Mouse (Mus musculus) inflammation-experienced regulatory T-cells, adult 6 months (primary cell): Measurements from ENCODE around the gene Rars. TPM values are rescaled to one million over a fixed set of nuclear protein-coding genes. Genes with fewer than 3 reads are reported as not detected.
"Not testable (repeated sequence)": the region's sequence is repeated elsewhere in the genome, so short reads cannot be mapped to it uniquely, and the experiment has no call there.

ENCODE experiments used
- ATAC-seq: one replicate; pipeline ENCODE4 v1.8.0; 2017
- polyA plus RNA-seq, 3 experiments: library from polyadenylated mRNA; unstranded; fragments of 100-300 nt; shearing (Covaris generic); gene quantifications; one replicate each; pipeline ENCODE4 v1.2.1; 2017

Gene Rars
- polyA plus RNA-seq = 10 to 100 TPM; 66.5 to 81.2 (median 71.4) TPM

DNA sequence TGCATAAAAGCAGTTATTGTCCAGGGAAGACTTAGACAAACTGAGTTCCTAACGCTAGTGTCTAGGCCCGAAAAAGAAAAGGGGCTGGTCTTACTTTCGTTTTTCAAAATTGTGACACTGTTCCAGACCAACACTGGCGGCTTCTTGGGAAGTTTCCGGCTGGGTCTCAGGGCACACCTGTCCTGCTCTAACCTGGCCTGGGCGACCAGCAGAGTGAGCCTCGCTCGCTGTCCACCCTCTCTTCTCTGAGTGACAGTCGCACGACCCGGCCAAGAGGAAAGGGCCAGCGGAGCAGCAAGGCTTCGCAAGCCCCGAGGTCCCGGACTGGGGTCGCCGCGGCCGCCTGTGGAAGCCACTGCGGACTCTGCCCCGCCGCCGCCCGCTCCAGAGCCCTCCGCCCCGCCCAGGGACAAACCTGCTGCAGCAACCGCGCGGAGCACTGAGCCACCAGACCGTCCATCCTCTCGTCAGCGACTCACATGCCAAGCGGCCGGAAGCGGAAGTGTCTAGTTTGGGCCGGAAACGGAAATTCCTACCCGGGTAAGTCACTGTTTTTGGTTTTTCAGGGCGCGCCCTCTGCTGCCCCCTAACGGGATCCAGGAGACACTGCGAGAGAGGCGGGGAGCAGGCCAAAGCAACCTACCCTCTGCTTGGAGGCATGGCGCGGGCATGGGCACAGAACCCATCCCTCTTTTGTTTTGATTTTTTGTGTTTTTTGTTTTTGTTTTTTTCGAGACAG is at the start of gene Rars:
Rars (minus strand) TSS at position 485 of the 739 bp plus-strand sequence.
- ATAC-seq = peak; percentile 97

DNA sequence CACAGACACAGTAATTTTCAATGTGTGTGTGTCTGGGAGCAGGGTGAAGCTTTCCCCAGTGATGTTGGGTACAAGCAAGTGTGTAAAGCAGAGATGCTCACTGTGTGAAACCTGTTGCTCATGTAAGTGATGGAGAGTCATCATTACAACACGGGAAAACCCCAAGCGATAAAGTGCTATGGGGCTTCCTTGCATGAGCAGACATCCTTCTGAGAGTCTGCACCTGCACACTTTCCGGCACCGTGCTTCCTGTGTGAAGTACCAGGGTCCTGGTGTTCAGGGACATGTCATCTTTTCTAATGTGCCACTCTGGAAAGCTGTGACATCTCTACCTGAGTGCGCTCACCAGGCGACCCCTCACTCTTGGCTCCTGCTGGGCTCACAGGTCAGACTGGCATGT is 48.5 kb upstream of the Rars start:
- ATAC-seq = no peak

DNA sequence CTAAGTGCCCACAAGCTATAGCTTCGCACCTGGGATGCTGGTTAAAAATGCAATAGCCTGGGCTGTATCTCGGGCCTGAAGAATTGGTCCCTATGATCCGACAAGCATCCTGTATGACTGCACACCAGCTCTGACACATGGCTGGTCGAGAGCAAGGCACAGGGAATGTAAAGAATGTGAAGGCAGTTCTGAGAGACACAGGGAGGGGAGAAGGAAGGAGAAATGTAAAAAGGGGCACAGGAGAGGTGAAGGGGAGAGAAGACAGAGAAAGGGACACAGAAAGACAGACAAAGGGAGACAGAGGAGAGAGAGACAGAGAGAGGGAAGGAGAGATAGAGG is 44.2 kb upstream of the Rars start:
- ATAC-seq = no peak

DNA sequence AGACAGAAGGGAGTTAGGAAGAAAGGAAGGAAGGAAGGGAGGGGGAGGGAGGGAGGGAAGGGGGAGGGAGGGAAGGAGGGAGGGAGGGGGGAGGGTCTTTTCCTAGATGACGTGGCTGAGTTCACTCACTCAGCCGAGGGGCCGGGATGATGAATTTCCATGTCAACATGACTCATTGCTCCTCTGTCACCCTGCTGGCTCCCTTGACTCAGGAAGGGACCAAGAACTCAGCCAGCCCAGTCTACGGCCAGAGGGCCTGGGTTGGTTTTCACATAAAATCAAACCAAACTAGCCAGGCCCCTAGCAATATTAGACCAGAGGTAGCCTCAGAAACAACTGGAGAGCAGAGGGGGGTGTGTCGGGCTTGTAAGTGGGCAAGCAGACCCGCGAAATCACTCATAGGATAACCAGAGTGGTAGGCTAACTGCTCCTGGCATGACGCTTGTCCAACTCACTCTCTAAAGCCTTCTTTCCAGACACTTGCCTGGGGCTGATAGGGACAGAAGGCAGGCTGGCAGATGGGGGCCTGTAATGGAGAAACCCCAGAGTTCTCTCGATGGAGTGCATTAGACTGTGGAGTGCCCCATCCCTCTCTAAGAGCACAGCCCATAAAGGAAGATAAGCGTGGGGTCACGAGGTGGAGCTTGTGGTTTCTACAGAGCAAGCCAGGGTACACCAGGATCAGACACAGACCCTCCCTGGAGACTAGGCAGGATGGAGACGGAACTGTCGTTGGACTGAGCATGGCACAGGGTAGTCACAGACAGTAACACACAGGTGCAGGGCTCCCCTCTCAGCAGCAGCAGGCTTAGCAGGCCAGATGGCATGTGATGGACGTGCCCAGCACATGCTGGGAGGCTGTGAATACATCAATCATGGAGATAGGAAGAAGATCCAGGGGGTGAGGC is 43.6 kb upstream of the Rars start:
- ATAC-seq = no peak

DNA sequence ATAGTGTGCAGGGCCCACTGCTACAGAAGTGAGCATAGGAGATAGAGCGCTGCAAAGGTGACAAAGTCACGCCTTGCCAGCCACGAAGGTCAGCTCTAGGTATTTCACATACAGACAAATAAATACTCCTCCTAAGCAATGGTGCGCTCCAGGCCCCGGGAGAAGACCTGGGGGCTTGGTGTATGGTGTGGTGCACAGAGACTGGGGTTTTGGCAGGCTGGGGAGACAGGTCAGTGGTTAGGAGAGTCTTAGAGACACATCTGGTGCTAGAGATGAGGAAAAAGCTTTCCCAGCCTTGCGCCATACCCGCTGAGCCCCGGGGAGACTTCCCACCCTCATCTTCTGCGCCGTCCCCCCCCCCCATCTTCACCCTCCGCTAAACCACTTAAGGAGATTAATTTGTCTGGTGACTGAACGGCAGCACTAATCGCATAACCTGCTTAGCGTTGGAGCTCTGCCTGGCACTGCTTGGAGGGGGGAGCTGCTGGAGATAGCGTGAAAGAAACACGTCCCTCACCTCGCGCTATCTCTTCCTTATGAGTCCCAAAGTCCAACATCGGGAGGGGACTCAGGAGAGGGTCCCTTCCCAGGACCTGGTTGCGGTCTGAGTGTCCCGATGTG is 39.4 kb upstream of the Rars start:
- ATAC-seq = no peak

DNA sequence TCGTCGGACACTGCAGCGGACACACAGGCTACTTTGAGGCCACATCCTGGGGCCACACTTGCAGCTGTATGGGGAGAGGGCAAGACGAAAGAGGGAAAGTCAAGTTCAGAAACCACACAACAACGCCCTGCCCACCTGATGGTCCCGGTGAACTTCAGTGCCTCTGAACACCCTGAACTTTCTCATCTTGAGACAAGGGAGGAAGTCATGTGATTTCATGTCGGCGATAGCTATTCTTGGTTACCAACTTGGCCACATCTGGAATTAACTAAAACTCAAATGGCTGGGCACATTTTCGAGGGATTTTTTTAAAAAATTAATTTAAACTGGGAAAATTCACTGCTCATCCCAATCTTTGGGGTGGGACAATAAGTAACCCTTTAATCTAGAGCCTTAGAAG is 36.7 kb upstream of the Rars start:
- ATAC-seq = no peak

DNA sequence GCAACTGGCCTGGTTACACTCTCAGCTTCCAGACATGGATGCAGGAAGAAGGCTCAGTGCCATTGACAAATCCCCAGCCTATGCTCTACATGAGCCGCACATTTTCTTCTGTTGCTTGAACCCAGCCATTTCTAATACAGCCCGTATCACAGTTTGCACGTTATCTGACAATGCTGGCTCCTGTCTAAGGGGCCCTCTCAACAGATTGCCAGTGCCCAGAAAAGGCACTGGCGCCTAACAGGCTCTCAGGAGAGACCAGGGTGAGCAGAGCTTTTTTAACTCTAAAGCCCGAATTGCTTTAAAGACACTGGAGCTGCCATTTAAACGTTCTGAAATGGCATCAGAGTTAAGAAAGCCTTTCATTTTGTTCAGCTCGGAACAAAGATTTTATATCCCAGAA is 31.8 kb upstream of the Rars start:
- no peak for ATAC-seq

DNA sequence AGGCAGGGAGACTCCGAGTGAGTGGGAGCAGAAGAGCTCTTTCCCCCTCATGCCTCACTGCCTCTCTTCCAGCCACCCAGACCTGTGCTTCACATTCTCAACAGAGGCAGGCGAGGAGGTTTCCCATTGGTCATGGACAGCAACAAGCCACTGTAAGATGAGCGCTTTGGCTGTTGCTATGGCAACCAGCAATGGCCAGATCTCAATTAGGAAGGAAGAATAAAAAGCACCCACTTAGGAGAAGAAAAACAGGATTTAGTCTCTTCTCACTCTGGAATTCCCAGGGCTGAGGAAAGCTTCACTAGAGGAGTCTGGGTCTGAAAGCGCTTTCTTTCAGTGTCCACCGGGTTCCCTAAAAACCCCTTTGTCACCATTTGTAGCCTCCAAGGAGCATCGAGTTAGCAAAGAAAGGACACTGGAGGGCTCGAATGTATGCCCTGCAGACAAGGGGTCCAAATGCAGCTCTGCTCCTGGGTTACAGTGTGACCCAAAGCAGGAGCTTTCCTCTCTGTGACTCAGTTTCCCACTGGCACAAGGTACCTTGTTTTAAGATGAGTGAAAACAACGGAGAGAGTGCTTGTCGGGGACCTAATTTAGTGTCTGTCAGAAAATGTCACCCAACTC is 30.8 kb upstream of the Rars start:
- ATAC-seq = no peak

DNA sequence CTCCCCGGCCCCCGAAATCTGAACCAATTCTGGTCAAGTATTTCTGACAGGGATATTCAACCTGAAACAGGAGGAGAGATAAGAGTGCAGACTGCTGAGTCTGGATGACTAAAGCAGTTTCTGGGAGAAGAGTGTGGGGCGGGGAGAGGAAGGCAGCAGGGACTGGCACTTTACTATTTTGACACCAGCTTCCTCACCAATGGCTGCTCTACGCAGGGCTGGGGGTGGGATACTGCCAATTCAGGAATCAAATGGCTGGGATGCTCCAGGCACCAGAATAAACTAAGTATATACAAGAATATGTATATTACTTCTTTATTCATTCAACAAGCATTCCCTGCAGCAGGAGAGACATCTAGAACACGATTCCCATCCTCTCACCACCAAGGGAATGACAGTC is 29.3 kb upstream of the Rars start:
- no peak for ATAC-seq

DNA sequence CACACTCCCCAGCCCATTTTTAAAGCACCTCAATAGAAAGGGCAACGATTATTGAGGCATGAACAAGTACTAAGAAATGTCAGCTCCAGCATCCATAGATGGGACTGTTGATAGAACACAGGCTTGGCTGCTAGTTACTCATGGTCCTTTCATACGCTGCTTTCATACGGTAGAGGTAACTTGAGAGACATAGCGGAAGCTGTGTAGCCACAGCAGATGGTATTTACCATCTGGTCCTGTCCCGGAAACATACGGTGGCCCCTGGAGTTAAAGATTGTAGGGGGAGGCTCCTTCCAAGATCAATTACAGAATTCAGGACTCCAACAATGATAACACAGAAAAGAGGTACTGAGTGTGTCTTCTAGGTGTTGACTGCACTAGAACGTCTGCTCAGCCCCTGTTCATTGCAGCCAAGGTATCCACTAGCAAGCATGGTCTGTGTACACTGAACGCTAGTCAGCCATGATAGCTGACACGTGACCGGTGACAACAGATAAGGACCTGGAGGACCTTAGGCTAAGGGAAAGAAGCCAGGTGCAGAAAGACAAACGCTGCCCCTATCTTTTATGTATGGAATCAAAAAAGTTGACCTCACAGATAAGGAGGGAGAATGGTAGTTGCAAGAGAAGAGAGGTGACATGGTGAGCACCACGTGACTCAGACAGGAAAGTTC is 23.2 kb upstream of the Rars start:
- no peak for ATAC-seq

DNA sequence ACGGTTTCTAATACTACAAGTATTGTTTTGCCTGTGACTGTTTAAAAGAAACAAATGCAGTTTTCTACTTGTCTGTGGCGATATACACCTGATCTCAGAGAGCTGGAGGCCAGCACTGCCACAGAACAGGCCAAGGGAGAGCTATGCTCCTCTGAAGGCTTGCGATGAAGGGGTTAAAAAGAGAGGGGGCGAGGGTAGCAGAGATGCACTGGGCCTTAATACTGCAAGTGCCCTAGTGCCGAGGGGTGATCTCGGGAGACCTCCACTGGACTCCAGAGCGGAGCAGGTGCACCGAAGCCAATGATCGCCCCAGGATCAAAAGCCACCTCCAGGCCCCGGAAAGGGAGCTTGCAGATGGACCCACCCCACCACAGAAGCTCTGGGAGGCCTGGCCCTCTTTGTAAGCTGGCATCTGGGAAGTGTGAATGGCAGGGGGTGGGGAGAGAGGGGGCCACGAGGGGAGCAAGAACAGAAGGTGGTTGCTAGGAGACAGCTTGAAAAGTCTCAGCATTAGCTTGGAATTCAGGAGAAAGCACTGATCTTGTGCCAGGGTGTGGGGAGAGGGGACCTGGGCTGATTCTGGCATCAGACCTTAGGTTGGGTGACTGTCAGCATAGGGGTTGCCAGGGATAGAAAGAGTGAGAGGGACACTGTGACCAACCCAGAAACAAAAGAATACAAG is 22.2 kb upstream of the Rars start:
- ATAC-seq = no peak

DNA sequence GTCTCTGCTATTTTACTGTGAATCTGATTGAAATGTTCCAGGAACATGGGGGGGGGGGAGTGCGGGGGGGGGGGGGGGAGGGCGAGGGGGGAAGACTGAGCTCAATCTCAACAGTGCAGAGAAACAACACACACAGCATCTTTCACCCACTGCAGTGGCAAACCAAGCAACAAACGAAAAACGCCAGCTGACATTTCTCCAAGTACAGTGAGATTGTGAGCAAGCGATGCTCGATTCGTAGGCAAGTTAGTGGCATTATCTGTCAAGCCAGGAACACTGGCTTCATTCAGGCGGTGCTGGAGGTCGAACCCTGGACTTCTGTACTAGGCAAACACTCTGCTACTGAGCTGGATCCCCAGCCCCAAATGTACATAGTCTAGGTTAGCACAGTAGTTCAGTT is 21.3 kb upstream of the Rars start:
- ATAC-seq = no peak

DNA sequence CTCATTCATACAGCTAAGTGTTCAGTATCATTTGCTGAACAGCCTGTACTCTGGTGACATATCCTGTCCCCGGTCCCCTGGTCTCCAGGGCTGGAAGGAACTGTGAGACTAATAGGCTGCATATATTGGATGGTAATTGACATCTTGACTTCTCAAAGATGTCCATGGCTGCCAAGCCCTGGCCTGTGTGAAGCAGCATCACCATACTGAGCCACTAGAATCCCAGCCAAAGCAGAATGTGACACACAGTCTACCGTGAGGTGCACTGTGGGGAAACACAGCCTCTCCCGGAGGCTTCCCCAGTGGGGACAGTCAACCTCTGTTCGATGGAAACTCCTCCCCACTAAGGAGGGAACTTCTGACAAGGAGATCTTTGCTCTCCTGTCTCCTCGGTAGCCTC is 20.6 kb upstream of the Rars start:
- ATAC-seq = no peak

DNA sequence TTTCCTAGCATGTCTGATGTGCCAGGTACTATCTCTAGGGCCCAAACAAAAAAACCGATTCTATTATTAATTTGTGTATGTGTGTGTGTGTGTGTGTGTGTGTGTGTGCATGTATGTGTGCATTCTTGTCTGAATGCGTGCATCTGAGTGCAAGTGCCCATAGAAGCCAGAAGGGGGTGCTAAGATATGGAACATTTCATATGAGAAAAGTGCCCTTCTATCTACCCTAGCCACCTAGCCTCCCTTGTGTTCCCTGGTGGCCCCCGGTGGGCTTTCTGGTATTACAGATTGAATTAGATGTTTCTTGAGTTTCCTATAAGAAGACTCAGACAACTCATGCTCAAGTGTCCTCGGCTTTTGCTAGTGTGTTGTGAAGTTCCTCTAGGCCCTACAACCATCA is 19.3 kb upstream of the Rars start:
- no peak for ATAC-seq

DNA sequence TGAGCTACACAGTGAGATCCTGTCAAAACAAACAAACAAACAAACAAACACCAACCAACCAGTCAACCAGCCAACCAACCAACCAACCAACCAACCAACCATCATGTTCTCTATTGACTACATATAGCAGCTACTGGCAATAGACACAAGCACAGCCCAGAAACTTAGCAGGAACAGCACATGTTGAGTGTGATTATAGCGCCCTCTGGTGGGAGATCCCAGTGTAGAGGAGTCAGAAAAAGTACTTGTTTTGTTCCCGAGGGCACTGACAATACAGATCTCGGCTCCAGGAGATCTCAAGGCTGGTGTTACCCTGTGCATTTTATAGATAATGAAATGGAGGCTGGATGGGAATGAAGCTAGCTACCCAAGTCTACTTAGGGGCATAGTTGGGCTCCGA is 18.4 kb upstream of the Rars start:
- ATAC-seq = no peak

DNA sequence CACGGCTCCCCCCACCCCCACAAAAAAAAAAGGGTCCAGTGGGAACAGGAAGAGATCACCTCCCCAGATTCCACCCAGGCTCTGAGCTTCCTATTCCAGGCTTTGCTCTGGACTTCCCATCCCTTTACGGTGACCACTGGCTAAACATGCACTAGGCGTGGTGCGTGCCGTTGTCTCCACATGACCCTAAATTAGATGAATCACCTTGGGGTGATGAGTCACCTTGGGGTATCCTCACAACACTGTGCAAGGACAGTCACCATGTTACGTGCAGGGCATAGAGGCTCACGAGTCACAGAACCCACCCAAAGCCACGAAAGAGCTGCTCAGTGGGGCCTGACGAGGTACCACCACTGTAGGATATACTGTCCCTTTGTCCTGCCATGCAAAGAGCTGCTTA is 10.0 kb upstream of the Rars start:
- ATAC-seq = no peak

DNA sequence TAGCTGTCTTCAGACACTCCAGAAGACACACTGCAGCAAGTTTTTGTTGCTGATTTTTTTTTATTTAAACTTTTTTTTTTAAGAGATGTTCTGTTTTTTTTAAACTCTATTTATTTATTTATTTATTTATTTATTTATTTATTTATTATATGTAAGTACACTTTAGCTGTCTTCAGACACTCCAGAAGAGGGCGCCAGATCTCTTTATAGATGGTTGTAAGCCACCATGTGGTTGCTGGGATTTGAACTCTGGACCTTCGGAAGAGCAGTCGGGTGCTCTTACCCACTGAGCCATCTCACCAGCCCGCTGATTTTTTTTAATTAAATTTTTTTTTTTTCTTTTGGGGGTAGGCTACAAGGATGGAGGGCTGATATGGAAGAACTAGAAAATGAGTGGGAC is 8.3 kb upstream of the Rars start:
- ATAC-seq = not testable (repeated sequence)

DNA sequence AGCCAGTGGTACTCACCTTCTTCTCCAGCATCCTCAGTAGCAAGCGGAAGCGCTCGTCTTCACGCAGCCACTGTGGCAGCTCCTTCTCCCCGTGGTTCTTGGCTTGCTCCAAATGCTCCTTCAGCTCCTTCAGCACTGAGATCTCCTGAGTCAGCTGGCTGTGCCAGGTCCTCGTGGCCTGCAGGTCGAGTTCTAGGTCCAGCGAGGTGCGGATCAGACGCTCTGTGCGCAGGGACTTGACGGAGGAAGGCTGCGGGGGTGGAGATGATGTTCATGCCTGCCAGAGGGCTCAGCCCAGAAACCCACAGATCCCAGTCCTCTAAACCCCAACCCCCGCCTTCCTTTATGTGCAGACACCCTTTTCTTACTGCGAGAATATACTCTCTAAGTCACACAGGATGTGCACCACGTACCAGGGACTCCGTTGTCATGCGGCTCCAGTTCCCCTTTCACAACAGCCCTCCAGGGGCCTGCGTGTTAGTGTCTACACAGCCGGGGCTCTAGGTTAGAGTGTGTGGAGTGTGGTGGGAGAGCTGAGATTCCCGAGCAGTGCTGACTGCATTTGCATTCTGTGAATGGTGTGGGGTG is 7.5 kb upstream of the Rars start:
- peak; percentile 49 for ATAC-seq

DNA sequence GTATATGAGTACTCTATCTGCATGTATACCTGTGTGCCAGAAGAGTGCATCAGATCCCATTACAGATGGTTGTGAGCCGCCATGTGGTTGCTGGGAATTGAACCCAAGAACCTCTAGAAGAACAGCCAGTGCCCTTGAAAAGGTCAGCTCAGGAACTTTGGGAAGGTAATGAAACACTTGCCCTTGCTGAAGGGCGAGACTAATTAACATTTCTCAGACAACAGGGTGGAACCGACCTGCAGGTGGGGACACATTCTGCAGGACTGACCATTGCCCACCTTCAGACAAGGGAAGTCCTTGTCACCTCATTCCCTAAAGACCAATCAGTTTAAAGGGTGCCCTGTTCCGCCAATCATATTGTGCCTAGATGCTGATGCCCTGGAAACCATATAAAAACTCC is 6.5 kb upstream of the Rars start:
- not testable (repeated sequence) for ATAC-seq

DNA sequence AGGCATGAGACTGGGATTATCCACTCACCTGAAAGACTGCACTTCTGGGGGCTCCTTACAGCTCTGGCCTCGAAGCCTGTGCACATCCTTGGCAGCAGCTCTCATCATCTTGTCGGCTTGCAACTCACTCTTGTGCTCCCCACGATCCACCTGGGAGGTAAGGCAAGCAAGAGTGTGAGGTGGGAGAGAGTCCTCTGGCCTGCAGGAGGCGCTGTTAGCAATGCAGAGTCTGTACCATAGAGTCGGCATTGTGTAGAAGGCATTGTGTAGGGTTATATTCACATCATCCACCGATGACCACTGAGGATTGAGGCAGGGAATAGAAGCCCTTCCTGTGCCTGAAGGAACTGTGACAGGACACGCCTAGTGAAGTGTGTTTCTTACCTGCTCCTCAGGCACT is 6.0 kb upstream of the Rars start:
- ATAC-seq = no peak
